Mouse (Mus musculus) small intestine, adult 2 months (tissue): ENCODE data around the gene Ankrd60. TPM values are rescaled to one million over a fixed set of nuclear protein-coding genes. Genes with fewer than 3 reads are reported as not detected.

Source experiments
- H3K27ac ChIP-seq: fragments of 200-500 bp; 2 replicates; pipeline ENCODE4 v1.5.1; 2012; ENCODE audit warnings: low read depth, low read length, control low read depth, inconsistent platforms; ENCODE audit not compliant: insufficient read depth
- H3K27me3 ChIP-seq: fragments of 200-500 bp; 2 replicates; pipeline ENCODE4 v1.6.1; 2012; ENCODE audit warnings: mild to moderate bottlenecking, moderate library complexity, low read length, inconsistent platforms; ENCODE audit not compliant: control insufficient read depth, insufficient read depth
- H3K36me3 ChIP-seq: fragments of 200-500 bp; 2 replicates; pipeline ENCODE4 v1.6.1; 2012; ENCODE audit warnings: mild to moderate bottlenecking, low read length, control low read depth, inconsistent platforms; ENCODE audit not compliant: control insufficient read depth, insufficient read depth
- H3K4me1 ChIP-seq: fragments of 200-500 bp; 2 replicates; pipeline ENCODE4 v1.6.1; 2012; ENCODE audit warnings: low read length, inconsistent platforms, mixed read lengths; ENCODE audit not compliant: control insufficient read depth, insufficient read depth, insufficient read length
- H3K4me3 ChIP-seq: fragments of 200-500 bp; 2 replicates; pipeline ENCODE4 v1.5.1; 2012; ENCODE audit warnings: low read depth, mild to moderate bottlenecking, control low read depth, inconsistent platforms, low read length, moderate library complexity
- CTCF ChIP-seq: fragments of 200-500 bp; IDR thresholded peaks from 2 replicates; pipeline ENCODE4 v1.5.1; 2012; ENCODE audit warnings: low read depth, mild to moderate bottlenecking, control low read depth, inconsistent platforms, low read length, moderate library complexity, mixed read lengths; ENCODE audit not compliant: insufficient replicate concordance, insufficient read length; ENCODE audit errors: extremely low read depth
- POLR2A ChIP-seq: fragments of 200-500 bp; IDR thresholded peaks from 2 replicates; pipeline ENCODE4 v1.6.1; 2012; ENCODE audit warnings: low read depth, mild to moderate bottlenecking, control low read depth, inconsistent platforms, low read length, moderate library complexity
- WGBS: fragments of 180-500 bp; shearing (Covaris S2); methylation state at CpG from one replicate; pipeline ENCODE4 v1.1.7; 2018; 5-methylcytosine and 5-hydroxymethylcytosine counted together
- polyA plus RNA-seq: library from polyadenylated mRNA; depleted of rRNA; stranded (reverse); fragments of >200 nt; gene quantifications from 2 replicates; pipeline ENCODE4 v1.2.3, GENCODE M21; 2012

Gene Ankrd60
- polyA plus RNA-seq, 1 experiment, result not detected

GRCm38 (mm10) chr2:173584361-173584760 is 6.2 kb upstream of the Ankrd60 start:
- H3K36me3 ChIP-seq, result no peaks in the 10 kb centered on the region
- H3K27me3 ChIP-seq, result peaks cover 16% of the 10 kb centered on the region
- WGBS, result 82% methylated on average over 15 of the region's 15 CpGs
- TF ChIP-seq CTCF (no peak), POLR2A (no peak)
- no peaks in the 10 kb centered on the region; the same call in 1 of the 2 replicates for H3K4me1 ChIP-seq
- no peak overlapping the region for H3K4me3 ChIP-seq
- H3K27ac ChIP-seq, result no peak overlapping the region

- Histone ChIP-seq H3K36me3 (no peaks in the 10 kb centered on the region), H3K4me3 (no peak overlapping the region), H3K27ac (no peak overlapping the region), H3K27me3 (peaks cover 19% of the 10 kb centered on the region), H3K4me1 (no peaks in the 10 kb centered on the region; the same call in 1 of the 2 replicates)
- WGBS, result 56% methylated on average over 5 of the region's 5 CpGs
- TF ChIP-seq POLR2A (no peak), CTCF (peak; percentile 72; the same call in 1 of the 2 replicates)
These were observed 5.3 kb upstream of the Ankrd60 start for GRCm38 (mm10) chr2:173583455-173583854.

GRCm38 (mm10) chr2:173582903-173583302 is 4.7 kb upstream of the Ankrd60 start:
- H3K27me3 ChIP-seq, result peaks cover 24% of the 10 kb centered on the region
- TF ChIP-seq CTCF (no peak), POLR2A (no peak)
- H3K4me1 ChIP-seq, result no peaks in the 10 kb centered on the region; the same call in 1 of the 2 replicates
- no peaks in the 10 kb centered on the region for H3K36me3 ChIP-seq
- no peak overlapping the region for H3K27ac ChIP-seq
- 92% methylated on average over 3 of the region's 3 CpGs for WGBS
- no peak overlapping the region for H3K4me3 ChIP-seq

- Histone ChIP-seq H3K4me1 (no peaks in the 10 kb centered on the region; the same call in 1 of the 2 replicates), H3K36me3 (no peaks in the 10 kb centered on the region), H3K4me3 (no peak overlapping the region), H3K27ac (no peak overlapping the region), H3K27me3 (peaks cover 28% of the 10 kb centered on the region)
- no peak for TF ChIP-seq POLR2A
- no peak for TF ChIP-seq CTCF
These were observed 2.9 kb upstream of the Ankrd60 start for GRCm38 (mm10) chr2:173581096-173581495.

GRCm38 (mm10) chr2:173578595-173578994 is 430 bp upstream of the Ankrd60 start:
- Histone ChIP-seq H3K36me3 (no peaks in the 10 kb centered on the region), H3K4me1 (no peaks in the 10 kb centered on the region), H3K27ac (no peak overlapping the region), H3K4me3 (no peak overlapping the region), H3K27me3 (peaks cover 17% of the 10 kb centered on the region)
- no peak for TF ChIP-seq CTCF
- TF ChIP-seq POLR2A, result no peak
- 30% methylated on average over 8 of the region's 8 CpGs for WGBS

GRCm38 (mm10) chr2:173564179-173564578 is 14.0 kb downstream of the Ankrd60 start:
- Histone ChIP-seq H3K4me3 (no peak overlapping the region), H3K36me3 (no peaks in the 10 kb centered on the region), H3K27ac (no peak overlapping the region), H3K4me1 (no peaks in the 10 kb centered on the region), H3K27me3 (no peaks in the 10 kb centered on the region; the same call in 1 of the 2 replicates)
- no peak for TF ChIP-seq CTCF
- TF ChIP-seq POLR2A, result no peak
- WGBS, result 45% methylated on average over 9 of the region's 9 CpGs

- TF ChIP-seq POLR2A (no peak), CTCF (no peak)
- H3K27ac ChIP-seq, result no peak overlapping the region
- no peaks in the 10 kb centered on the region; the same call in 1 of the 2 replicates for H3K27me3 ChIP-seq
- no peak overlapping the region for H3K4me3 ChIP-seq
- no peaks in the 10 kb centered on the region for H3K36me3 ChIP-seq
- H3K4me1 ChIP-seq, result no peaks in the 10 kb centered on the region
- 64% methylated on average over 7 of the region's 7 CpGs for WGBS
These were observed 14.8 kb downstream of the Ankrd60 start for GRCm38 (mm10) chr2:173563336-173563735.
